Mouse (Mus musculus) frontal cortex, postnatal 10 days (tissue): ENCODE measurements around the gene Klk1.
A peak's percentile ranks its signal among the peaks of the same experiment; 100 is the strongest.
"Not testable (repeated sequence)": the region's sequence is repeated elsewhere in the genome, so short reads cannot be mapped to it uniquely, and the experiment has no call there.

ENCODE experiments used
- DNase-seq, 2 experiments: peaks; one replicate each; pipeline ENCODE4 v3.0.0; 2022; ENCODE audit warnings: low spot score in 2 of 2, mixed read lengths in 1 of 2

The Klk1 gene

DNA sequence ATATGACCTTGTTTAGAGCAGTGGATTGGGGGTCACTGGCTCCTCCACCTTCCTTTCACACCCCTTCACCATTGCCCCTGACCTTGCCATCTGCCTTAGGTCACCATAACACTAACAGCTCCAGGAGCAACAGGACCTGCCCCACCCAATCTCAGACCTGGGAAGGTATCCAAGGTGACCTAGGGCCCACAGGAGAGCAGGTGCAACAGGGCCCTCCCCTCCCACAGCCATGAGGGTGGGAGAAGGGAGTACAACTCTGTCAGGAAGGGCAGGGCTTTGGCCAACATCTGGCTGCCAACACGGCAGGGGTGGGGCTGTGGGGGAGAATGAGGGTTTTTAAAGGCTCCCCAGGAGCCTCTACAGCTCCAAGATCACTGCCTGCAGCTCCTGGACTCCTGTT lies at the start of gene Klk1:
Gene Klk1, plus strand, starts transcription at position 285 of the 400 bp plus-strand sequence.
- DNase-seq = no peak

DNA sequence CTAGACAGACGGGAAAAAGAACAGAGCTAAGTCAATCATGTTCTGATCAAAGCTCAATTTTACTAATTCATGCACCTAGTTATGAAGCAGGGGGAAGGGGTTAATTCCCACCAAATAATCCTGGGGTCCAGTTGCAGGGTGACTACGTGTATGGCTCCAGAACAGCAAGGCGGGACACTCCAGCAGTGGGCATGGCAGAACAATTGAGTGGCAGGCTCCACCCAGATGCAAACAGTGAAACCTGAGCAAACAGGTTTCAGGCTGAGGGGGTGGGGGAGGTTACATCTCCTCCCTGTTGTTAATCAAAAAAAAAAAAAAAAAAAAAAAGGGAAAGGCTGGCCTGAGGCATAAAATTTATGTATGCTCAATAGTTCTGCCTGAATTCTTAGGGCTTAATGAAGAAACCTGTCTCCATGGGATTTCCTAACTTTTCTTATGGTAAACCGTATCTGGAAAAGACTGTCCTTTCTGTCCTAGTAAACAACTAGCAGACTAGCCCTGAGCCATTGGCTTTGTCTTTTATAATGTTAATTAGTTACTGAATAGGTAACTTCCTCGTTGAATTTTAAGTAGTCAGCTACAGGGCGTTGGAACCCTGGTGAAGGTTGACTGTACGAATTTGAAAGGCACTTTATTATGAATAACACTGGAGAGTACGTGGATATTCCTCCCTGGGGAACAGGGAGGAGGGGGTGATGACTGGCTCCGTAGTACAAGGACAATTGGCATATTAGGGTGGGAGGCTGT lies 45.7 kb upstream of the Klk1 start:
- DNase-seq = no peak

DNA sequence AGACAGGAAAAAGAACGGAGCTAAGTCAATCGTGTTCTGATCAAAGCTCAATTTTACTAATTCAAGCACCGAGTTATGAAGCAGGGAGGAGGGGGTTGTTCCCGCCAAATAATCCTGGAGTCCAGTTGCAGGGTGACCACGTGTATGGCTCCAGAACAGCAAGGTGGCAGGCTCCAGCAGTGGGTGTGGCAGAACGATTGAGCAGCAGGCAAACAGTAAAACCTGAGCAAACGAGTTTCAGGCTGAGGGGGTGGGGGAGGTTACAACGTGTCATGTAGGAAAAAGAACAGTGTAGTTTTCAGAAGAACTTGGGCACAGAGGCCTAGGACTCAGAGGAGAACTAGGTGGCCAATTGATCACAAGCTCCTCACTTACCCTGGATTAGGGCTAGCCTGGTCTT lies 38.6 kb upstream of the Klk1 start:
- not testable (repeated sequence) for DNase-seq

- DNase-seq = not testable (repeated sequence)
Observed at GRCm38 (mm10) chr7:44187936-44188335, 37.2 kb upstream of the Klk1 start, which contains the start of gene Klk1b24. TSS of gene Klk1b24 (plus strand) at chr7:44188236.

GRCm38 (mm10) chr7:44193466-44193865 lies 31.7 kb upstream of the Klk1 start:
- not testable (repeated sequence) for DNase-seq

- DNase-seq = no peak
Observed at GRCm38 (mm10) chr7:44197891-44198290, 27.3 kb upstream of the Klk1 start, which contains the start of gene Klk1b3. TSS of gene Klk1b3 (plus strand) at chr7:44198191.

DNA sequence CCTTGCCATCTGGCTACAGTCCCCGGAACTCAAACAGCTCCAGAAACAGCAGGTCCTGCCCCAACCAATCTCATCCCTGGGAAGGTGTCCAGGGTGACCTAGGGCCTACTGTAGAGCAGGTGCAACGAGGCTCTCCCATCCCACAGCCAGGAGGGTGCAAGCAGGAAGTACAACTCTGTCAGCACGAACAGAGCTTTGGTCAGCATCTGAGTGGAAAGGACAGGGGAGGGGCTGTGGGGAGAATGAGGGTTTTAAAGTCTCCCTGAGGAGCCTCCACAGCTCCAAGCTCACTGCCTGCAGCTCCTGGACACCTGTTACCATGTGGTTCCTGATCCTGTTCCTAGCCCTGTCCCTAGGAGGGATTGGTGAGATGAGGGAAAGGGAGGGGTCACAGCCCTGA lies 18.0 kb upstream of the Klk1 start, which contains the start of gene Klk1b4:
Gene Klk1b4, plus strand, starts transcription at position 301 of the 400 bp plus-strand sequence.
- not testable (repeated sequence) for DNase-seq

DNA sequence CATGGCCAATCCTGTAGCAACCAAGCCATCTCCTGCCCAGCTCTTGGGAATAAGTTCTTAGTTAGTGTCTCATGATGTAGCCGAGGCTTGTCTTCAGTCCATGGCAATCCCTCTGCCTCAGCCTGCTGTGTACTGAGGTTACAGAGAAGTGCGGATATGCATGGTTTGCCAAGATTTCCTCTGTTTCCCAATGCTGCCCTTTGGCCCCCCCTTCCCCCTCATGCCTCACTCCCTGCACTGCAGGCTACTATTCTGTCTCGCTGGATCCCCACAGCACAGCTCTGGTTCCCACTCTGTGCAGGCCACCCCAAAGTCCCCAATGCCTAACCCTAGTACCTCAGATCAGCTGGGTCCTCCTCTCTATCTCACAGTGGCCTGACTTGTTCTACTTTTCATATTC lies 16.9 kb upstream of the Klk1 start:
- DNase-seq = no peak

DNA sequence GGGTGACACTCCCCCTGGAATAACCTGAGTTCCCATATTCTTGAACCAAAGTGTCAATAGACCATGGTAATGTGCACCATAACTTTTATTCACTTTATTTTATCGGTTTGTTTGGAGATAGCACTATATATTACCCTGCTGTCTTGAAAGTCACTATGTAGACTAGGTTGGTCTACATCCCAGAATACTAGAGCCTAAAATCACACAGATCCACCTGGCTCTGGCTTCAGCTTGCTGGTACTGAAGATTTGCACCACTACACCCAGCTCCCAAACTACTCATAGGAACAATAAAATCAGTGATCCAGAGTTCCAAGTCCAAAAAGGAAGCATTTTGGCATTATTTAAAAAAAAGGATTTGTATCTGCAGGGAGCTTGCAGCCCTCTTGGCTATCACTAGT lies 9.5 kb upstream of the Klk1 start, which contains the start of gene Klk1b5:
Gene Klk1b5, plus strand, starts transcription at position 301 of the 400 bp plus-strand sequence.
- DNase-seq = no peak

DNA sequence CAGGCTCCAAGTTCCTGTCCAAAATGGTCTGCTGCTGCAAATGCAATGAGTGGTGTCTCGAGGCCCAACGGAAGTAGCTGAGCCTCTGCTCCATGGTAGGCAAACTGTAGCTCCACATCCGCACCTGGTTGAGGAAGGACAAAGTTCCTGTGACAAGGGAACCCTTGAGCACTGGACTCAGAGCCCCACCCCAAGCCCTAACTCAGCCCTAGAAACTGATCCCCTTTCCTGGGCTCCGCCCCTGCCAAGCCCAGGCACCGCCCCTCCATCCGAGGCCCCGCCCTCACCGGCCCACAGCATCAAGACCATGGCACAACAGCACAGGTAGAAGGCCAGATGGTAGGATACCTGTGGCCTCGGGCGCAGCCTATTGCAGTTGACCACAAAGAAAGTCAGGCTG lies 3.6 kb upstream of the Klk1 start:
- DNase-seq = not testable (repeated sequence)

DNA sequence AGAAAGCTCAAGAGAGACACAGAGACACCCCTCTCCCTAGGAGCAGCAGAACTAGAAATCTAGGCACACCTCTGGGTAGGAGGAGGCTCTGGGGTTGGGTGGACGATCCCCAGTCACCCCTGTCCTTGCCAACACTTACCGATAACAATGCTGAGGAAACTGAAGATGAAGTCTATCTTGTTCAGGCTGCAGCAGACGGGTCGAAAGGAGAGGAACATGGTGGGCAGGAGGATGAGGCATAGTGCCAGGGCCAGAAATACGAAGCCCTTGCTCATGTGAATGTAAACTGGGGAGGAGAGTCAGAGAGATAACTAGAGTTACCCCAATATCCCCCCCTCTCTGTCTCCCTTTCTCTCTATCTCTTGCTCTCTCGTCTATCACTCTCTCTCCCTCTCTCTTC lies 2.8 kb upstream of the Klk1 start:
- not testable (repeated sequence) for DNase-seq

DNA sequence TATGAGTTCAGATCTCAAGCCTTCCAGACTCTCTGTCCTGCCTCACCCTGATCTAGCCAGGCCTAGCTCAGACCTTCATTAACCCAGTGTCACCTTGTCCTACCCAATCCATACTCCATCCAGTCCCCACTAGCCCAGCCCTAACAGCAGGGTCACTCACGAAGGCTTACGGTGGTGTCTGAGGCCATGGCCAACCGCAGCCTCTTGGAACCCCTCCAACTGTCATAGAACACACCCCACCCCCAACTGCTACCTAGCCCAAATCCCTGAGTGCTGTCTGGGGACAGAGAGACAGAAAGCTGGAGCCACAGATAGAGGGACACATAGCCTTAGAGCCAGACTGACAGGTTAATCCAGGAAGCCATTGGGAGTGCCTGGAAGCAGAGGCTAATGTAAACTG lies 10.7 kb downstream of the Klk1 start, which contains the start of gene Gm36864:
Gene Gm36864, plus strand, starts transcription at position 269 of the 400 bp plus-strand sequence.
- no peak for DNase-seq

- DNase-seq = no peak
Observed at GRCm38 (mm10) chr7:44239913-44240312, 14.8 kb downstream of the Klk1 start.

- DNase-seq = no peak
Observed at GRCm38 (mm10) chr7:44240712-44241111, 15.6 kb downstream of the Klk1 start.

DNA sequence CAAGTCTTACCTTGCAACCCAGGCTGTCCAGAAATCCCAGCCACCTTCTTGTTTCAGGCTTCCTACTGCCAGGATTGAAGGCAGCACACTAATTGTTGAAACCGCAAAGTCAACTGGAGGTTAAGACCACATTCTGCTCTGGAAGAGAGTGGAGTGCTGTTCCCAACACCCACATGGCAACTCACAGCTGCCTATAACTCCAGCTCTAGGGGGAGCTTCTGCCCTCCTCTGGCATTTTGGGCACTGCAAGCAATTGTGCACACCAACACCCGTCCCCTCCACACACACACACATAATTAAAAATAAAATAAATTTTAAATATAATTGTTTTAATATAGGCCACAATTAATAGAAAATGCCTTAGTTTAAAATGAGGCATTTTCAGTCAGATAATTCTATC lies 16.0 kb downstream of the Klk1 start:
- DNase-seq = no peak

DNA sequence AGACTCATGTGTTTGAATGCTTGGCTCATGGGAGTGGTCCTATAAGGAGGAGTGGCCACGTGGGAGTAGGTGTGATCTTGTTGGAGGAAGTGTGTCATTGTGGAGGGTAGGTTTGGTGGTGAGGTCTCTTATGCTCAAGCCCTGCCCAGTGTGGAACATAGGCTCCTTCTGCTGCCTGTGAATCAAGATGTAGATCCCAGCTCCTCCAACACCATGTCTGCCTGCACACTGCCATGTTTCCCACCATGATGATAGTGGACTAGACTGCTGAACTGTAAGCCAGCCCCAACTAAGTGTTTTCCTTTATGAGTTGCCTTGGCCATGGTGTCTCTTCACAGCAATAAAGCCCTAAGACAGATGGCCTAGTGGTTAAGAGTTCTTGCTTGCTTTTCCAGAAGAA lies 18.9 kb downstream of the Klk1 start:
- DNase-seq = no peak

GRCm38 (mm10) chr7:44246055-44246983 lies 21.2 kb downstream of the Klk1 start, which contains the start of the genes 1700028J19Rik and 2410002F23Rik:
TSS of gene 1700028J19Rik (minus strand) at chr7:44246695.
TSS of gene 2410002F23Rik (plus strand) at chr7:44246722.
- peak; percentile 87 to 93 for DNase-seq

GRCm38 (mm10) chr7:44246984-44247470 lies 21.9 kb downstream of the Klk1 start:
- DNase-seq = peak; percentile 71 to 76

DNA sequence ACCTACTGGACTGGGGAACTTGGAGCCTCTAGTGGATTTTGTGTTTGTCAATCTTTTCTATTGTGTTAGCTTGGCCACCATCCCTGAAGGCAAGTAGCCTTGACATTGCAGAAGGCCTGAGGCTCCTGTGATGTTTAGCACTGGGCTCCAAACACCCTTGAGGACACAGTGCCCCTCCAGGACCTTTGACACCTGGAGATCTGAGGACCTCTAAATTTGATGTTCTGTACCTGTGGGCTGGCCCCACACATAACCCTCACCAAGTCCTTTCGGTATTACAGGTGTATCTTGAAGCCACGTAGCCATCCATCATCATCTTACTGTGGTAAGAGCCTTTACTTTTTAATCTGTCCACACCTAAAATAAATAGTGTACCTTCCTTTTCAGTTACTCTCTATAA lies 22.8 kb downstream of the Klk1 start:
- no peak for DNase-seq

DNA sequence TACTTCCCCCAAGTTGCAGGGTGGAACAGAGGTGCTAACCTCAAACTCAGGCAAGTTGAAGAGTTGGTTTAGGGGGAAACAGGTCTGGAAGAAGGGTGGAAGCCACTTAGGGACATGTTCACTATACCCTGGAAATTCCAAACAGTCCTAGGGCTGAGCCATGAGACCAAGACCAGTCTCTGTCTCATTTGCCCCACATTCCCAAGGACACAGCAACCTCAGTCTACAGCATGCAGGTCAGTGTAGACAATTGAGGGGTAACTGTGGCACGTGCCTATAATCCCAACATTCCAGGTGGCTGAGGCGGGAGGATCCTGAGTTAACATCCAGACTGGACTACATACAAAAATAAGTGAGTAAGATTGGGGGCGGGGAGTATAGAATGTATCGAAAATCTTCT lies 24.1 kb downstream of the Klk1 start:
- no peak for DNase-seq

DNA sequence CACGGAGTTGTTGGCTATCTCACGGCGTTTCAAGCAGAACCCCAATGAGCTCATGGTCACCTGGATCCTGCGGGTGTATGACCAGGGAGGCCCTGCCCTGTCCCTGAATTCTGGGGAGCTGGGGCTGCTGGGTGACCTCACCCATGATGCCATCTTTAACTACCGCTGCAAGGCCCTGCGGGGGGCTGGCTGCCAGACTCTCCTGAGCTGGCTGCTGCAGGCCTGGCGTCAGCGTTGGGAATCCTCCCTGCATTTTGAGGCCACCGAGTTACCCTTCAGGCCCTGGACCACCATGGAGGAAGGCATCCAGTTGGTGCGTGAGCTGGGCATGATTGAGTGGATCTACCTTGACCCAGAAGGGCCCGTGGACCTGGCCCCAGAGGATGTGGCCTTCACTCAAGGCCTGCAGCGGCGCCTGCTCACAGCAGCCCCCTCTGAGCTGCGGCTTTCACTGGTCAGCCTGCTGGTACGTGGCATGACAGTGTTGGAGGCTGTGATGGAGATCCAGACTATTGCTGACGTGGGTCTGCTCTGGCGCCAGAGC lies 25.6 kb downstream of the Klk1 start:
- not testable (repeated sequence) for DNase-seq
